Mouse (Mus musculus) lung, adult 2 months (tissue): ENCODE data around the gene Eif4enif1.
"Not testable (repeated sequence)": the region's sequence is repeated elsewhere in the genome, so short reads cannot be mapped to it uniquely, and the experiment has no call there.

Source experiments
- CTCF ChIP-seq: fragments of 200-500 bp; IDR thresholded peaks from 2 replicates; pipeline ENCODE4 v1.5.1; 2011; ENCODE audit warnings: mild to moderate bottlenecking, low read length, control low read depth; ENCODE audit not compliant: insufficient read depth
- POLR2A ChIP-seq: fragments of 200-500 bp; IDR thresholded peaks from 2 replicates; pipeline ENCODE4 v1.6.1; 2011; ENCODE audit warnings: low read depth, mild to moderate bottlenecking, control low read depth, low read length, borderline replicate concordance; ENCODE audit errors: extremely low read depth

GRCm38 (mm10) chr11:3178968-3179725, 23.0 kb upstream of the Eif4enif1 start:
- TF ChIP-seq CTCF, POLR2A: not testable (repeated sequence)
